Mouse (Mus musculus) thymus, postnatal 0 days (tissue): Measurements from ENCODE around the gene Olfr730. TPM values are rescaled to one million over a fixed set of nuclear protein-coding genes. Genes with fewer than 3 reads are reported as not detected.

Experiments
- DNase-seq: peaks from one replicate; pipeline ENCODE4 v3.0.0-alpha.2; 2015; ENCODE audit warnings: low spot score
- polyA plus RNA-seq: library from polyadenylated mRNA; unstranded; fragments of >200 nt; fragmentation: Nextera tagmentation; extraction: Ambion mirVana; gene quantifications from 2 replicates; pipeline ENCODE4 v1.2.1, GENCODE M21; 2015

The Olfr730 gene
- not detected in 2 replicates for polyA plus RNA-seq

GRCm38 (mm10) chr14:50188098-50188497 is at the start of gene Olfr730:
Gene Olfr730 (minus strand): TSS chr14:50188198.
- DNase-seq = no peak

GRCm38 (mm10) chr14:50152810-50153209 is 35.2 kb downstream of the Olfr730 start, which contains the start of gene Olfr729:
Gene Olfr729 (minus strand): TSS chr14:50152910.
- DNase-seq = no peak

GRCm38 (mm10) chr14:50142580-50142979 is 45.4 kb downstream of the Olfr730 start, which contains the start of gene Olfr728:
Gene Olfr728 (minus strand): TSS chr14:50142680.
- DNase-seq = no peak

Other genes starting within 250 kb of the Olfr730 start
- not detected in 2 replicates for gene Olfr724, start 224.9 kb downstream of the Olfr730 start, polyA plus RNA-seq
- not detected in 2 replicates for gene Olfr725, start 147.8 kb downstream of the Olfr730 start, polyA plus RNA-seq
- gene Olfr726, start 97.2 kb downstream of the Olfr730 start, polyA plus RNA-seq = not detected in 2 replicates
- gene Olfr727, start 65.0 kb downstream of the Olfr730 start, polyA plus RNA-seq = not detected in 2 replicates
- not detected in 2 replicates for gene Olfr728, start 45.5 kb downstream of the Olfr730 start, polyA plus RNA-seq
- not detected in 2 replicates for gene Olfr729, start 35.3 kb downstream of the Olfr730 start, polyA plus RNA-seq
- not detected in 2 replicates for gene Olfr731, start 53.7 kb upstream of the Olfr730 start, polyA plus RNA-seq
- gene Olfr732, start 96.0 kb upstream of the Olfr730 start, polyA plus RNA-seq = not detected in 2 replicates
- not detected in 2 replicates for gene Olfr733, start 113.3 kb upstream of the Olfr730 start, polyA plus RNA-seq
- gene Olfr734, start 138.6 kb upstream of the Olfr730 start, polyA plus RNA-seq = not detected in 2 replicates
- gene Olfr735, start 160.7 kb upstream of the Olfr730 start, polyA plus RNA-seq = 0.04 TPM in 1 of 2 replicates, not detected in the other
- 0.17 and 0.28 TPM in 2 replicates for gene Tlr11, start 169.7 kb upstream of the Olfr730 start, polyA plus RNA-seq
- gene Olfr736, start 193.0 kb upstream of the Olfr730 start, polyA plus RNA-seq = not detected in 2 replicates
- not detected in 2 replicates for gene Olfr738, start 219.4 kb upstream of the Olfr730 start, polyA plus RNA-seq
- gene Olfr739, start 230.4 kb upstream of the Olfr730 start, polyA plus RNA-seq = not detected in 2 replicates